Mouse (Mus musculus) induced T-regulatory cell, adult 2 months (primary cell): ENCODE results near the gene Olfr153.
"Not testable (repeated sequence)": the region's sequence is repeated elsewhere in the genome, so short reads cannot be mapped to it uniquely, and the experiment has no call there.

Experiments used
- DNase-seq: peaks from one replicate; pipeline ENCODE4 v3.0.0-alpha.2; 2012; ENCODE audit warnings: low read depth

Gene Olfr153

GRCm38 (mm10) chr2:87531496-87531895 is at the start of gene Olfr153:
Gene Olfr153, plus strand, starts transcription at chr2:87531796.
- no peak for DNase-seq

GRCm38 (mm10) chr2:87482276-87482675 is 49.3 kb upstream of the Olfr153 start:
- DNase-seq = no peak

- not testable (repeated sequence) for DNase-seq
Observed at GRCm38 (mm10) chr2:87496993-87497392, 34.6 kb upstream of the Olfr153 start, which contains the start of gene Pramel7. Gene Pramel7, minus strand, starts transcription at chr2:87497093.

GRCm38 (mm10) chr2:87506265-87506664 is 25.3 kb upstream of the Olfr153 start, which contains the start of gene Pramel6:
Gene Pramel6, plus strand, starts transcription at chr2:87506565.
- DNase-seq = no peak

- DNase-seq = no peak
Observed at GRCm38 (mm10) chr2:87515046-87515445, 16.6 kb upstream of the Olfr153 start.

- no peak for DNase-seq
Observed at GRCm38 (mm10) chr2:87515457-87516060, 16.0 kb upstream of the Olfr153 start.

GRCm38 (mm10) chr2:87516581-87516980 is 15.0 kb upstream of the Olfr153 start:
- DNase-seq = no peak

- no peak for DNase-seq
Observed at GRCm38 (mm10) chr2:87520651-87521050, 10.9 kb upstream of the Olfr153 start.

GRCm38 (mm10) chr2:87525899-87526616 is 5.5 kb upstream of the Olfr153 start:
- DNase-seq = not testable (repeated sequence)

- no peak for DNase-seq
Observed at GRCm38 (mm10) chr2:87534826-87535225, 3.2 kb downstream of the Olfr153 start.

- no peak for DNase-seq
Observed at GRCm38 (mm10) chr2:87545442-87545841, 13.8 kb downstream of the Olfr153 start, which contains the start of gene Olfr1128. Gene Olfr1128, minus strand, starts transcription at chr2:87545542.

- not testable (repeated sequence) for DNase-seq
Observed at GRCm38 (mm10) chr2:87573602-87574001, 42.0 kb downstream of the Olfr153 start, which contains the start of gene Olfr1129. Gene Olfr1129, plus strand, starts transcription at chr2:87573902.
